8 mouse cellular contexts compared by ENCODE assay signal in the genomic region with DNA sequence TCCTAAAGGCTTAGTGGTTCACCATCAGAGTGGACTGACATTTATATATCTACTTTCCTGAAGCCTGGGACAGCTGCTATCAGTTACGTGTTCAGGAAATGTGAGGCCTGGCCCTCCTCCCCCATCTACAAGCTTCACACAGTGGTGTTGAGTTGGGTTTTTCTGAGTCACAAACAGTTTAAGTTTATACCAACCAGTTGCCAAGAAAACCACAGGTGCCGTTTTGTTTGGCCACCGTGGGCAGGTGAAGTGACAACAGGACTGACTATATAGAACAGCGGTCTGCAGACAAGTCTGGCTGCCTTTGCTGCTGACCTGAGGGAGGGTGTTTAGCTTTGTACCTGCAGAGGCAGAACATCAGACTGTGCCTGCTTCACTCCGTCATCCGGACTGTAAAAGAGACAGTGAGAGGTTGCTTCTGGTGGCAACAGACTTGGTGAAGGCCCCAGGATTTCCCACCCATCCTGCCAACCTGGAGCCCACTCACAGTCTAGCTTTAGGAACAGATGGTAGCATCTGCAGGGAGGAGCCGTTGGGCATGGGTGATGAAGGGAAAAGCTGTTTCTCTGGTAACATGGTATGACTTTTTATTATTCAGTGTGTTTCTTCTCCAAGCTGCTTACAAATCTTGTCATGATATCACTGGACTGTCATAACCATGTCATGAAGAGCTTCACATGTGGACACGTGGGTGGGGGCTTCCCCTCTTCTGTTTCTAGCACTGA. TPM values are rescaled to one million over a fixed set of nuclear protein-coding genes. Genes with fewer than 3 reads are reported as not detected.
A peak's percentile ranks its signal among the peaks of the same experiment; 100 is the strongest.
DNase-seq lines count a peak whose midpoint lies in the region; ATAC-seq and TF ChIP-seq lines count a peak whose summit lies in the region.

No protein-coding gene starts in this region.

- no peak for TF ChIP-seq POLR2A in lung, adult 2 months (IDR thresholded peaks at IDR 0.05; ENCODE audit: borderline replicate concordance, extremely low read depth, low read depth, low read length)

- peaks cover 77% of the 10 kb centered on the region for H3K36me3 ChIP-seq in limb, embryonic 12.5 days
- H3K36me3 ChIP-seq in limb, embryonic 10.5 days: peaks cover 80% of the 10 kb centered on the region

- DNase-seq in limb, embryonic 10.5 days (ENCODE audit: low spot score): no peak
- DNase-seq in frontal cortex, postnatal 10 days (ENCODE audit: low spot score in 2 of 2): peak; percentile 43 to 65
- DNase-seq in left cerebral cortex, postnatal 4 days: peak; percentile 43
- no peak for DNase-seq in lung, adult 2 months
- DNase-seq in urinary bladder, adult 18-20 months (ENCODE audit: low spot score in 2 of 2): no peak
- no peak for DNase-seq in testis, postnatal 10 days (ENCODE audit: low spot score)

- no peaks in the 10 kb centered on the region for H3K27me3 ChIP-seq in limb, embryonic 12.5 days
- no peaks in the 10 kb centered on the region for H3K27me3 ChIP-seq in limb, embryonic 10.5 days (ENCODE audit: low read depth, poor library complexity, severe bottlenecking)

- no peak for TF ChIP-seq CTCF in lung, adult 2 months (IDR thresholded peaks at IDR 0.05; ENCODE audit: insufficient read depth, low read length)

- 87% methylated on average over 8 of the region's 8 CpGs for WGBS in limb, embryonic 12.5 days
- WGBS in limb, embryonic 10.5 days: 91% methylated on average over 8 of the region's 8 CpGs
- 67% methylated on average over 8 of the region's 8 CpGs for WGBS in lung, adult 2 months

- no peak overlapping the region for H3K4me2 ChIP-seq in limb, embryonic 12.5 days

- intact Hi-C loops in left cerebral cortex, postnatal 4 days (cut with DNase I): no loop called here

- no peak overlapping the region for H3K27ac ChIP-seq in limb, embryonic 12.5 days
- H3K27ac ChIP-seq in limb, embryonic 10.5 days: no peak overlapping the region
- peak overlapping the region; percentile 84 for H3K27ac ChIP-seq in brown adipose tissue, adult 24 weeks (replicated peaks; ENCODE audit: low read depth, low read length)

- ATAC-seq in limb, embryonic 12.5 days (ENCODE audit: insufficient number of reproducible peaks, insufficient read depth, low FRiP score, low TSS enrichment, low read depth): 0 out of 2 replicates have a peak, but pooled peaks have one; percentile 19

- H3K9ac ChIP-seq in limb, embryonic 12.5 days (replicated peaks): no peak overlapping the region

- H3K4me1 ChIP-seq in limb, embryonic 12.5 days (replicated peaks): no peaks in the 10 kb centered on the region
- H3K4me1 ChIP-seq in limb, embryonic 10.5 days: no peaks in the 10 kb centered on the region
- peaks cover 20% of the 10 kb centered on the region for H3K4me1 ChIP-seq in brown adipose tissue, adult 24 weeks (ENCODE audit: control insufficient read depth, insufficient read depth, insufficient read length, low read length)
- peaks cover 7% of the 10 kb centered on the region; the same call in 1 of the 2 replicates for H3K4me1 ChIP-seq in lung, adult 2 months (ENCODE audit: control insufficient read depth, insufficient read depth, low read length)

- H3K4me3 ChIP-seq in limb, embryonic 12.5 days (replicated peaks): no peak overlapping the region
- no peak overlapping the region for H3K4me3 ChIP-seq in limb, embryonic 10.5 days
- no peak overlapping the region for H3K4me3 ChIP-seq in brown adipose tissue, adult 24 weeks (ENCODE audit: insufficient read depth, low read depth, low read length)
- no peak overlapping the region for H3K4me3 ChIP-seq in lung, adult 2 months (replicated peaks; ENCODE audit: extremely low read depth, low read depth, low read length)

- no peaks in the 10 kb centered on the region for H3K9me3 ChIP-seq in limb, embryonic 12.5 days
- no peaks in the 10 kb centered on the region for H3K9me3 ChIP-seq in limb, embryonic 10.5 days (replicated peaks)

RNA-seq across cellular contexts. Expression of a gene that starts 13.2 kb away (rescaled TPM):
- 1.7 and 2.2 TPM in 2 replicates for polyA plus RNA-seq in limb, embryonic 12.5 days (2016; fragmentation: Nextera tagmentation; extraction: Ambion mirVana)
- polyA plus RNA-seq in limb, embryonic 10.5 days (2016; fragmentation: Nextera tagmentation; extraction: Ambion mirVana): 1.7 and 2.2 TPM in 2 replicates
- polyA plus RNA-seq in brown adipose tissue, adult 24 weeks (2012; ENCODE audit: insufficient read depth, insufficient read length, missing spikeins): 3.8 and 5.0 TPM in 2 replicates
- 10 to 100 TPM; 10.2 to 13.5 TPM for total RNA-seq in left cerebral cortex, postnatal 4 days (2021)
- 12.3 and 13.3 TPM in 2 replicates for polyA plus RNA-seq in lung, adult 2 months (2012; rRNA removed)

Comparison
In these comparisons a context has a peak if more than half of its experiments do, and no peak if none do; other contexts are left out.
1. DNase-seq: peak in frontal cortex, postnatal 10 days (2 of 2) and left cerebral cortex, postnatal 4 days (single experiment); none in limb, embryonic 10.5 days (single experiment), lung, adult 2 months (single experiment), urinary bladder, adult 18-20 months (0 of 2) and testis, postnatal 10 days (single experiment).